Mouse (Mus musculus) lung, adult 2 months (tissue): ENCODE data around the gene Tenm4. TPM values are rescaled to one million over a fixed set of nuclear protein-coding genes. Genes with fewer than 3 reads are reported as not detected.

Source experiments
- DNase-seq: peaks from one replicate; pipeline ENCODE4 v3.0.0; 2022
- H3K4me1 ChIP-seq: fragments of 200-500 bp; 2 replicates; pipeline ENCODE4 v1.6.1; 2011; ENCODE audit warnings: low read length; ENCODE audit not compliant: control insufficient read depth, insufficient read depth
- H3K4me3 ChIP-seq: fragments of 200-500 bp; replicated peaks from 2 replicates; pipeline ENCODE3; 2011; ENCODE audit warnings: low read depth, mild to moderate bottlenecking, control low read depth, low read length; ENCODE audit errors: extremely low read depth
- CTCF ChIP-seq: fragments of 200-500 bp; IDR thresholded peaks from 2 replicates; pipeline ENCODE4 v1.5.1; 2011; ENCODE audit warnings: mild to moderate bottlenecking, low read length, control low read depth; ENCODE audit not compliant: insufficient read depth
- POLR2A ChIP-seq: fragments of 200-500 bp; IDR thresholded peaks from 2 replicates; pipeline ENCODE4 v1.6.1; 2011; ENCODE audit warnings: low read depth, mild to moderate bottlenecking, control low read depth, low read length, borderline replicate concordance; ENCODE audit errors: extremely low read depth
- WGBS: fragments of 180-500 bp; shearing (Covaris S2); methylation state at CpG from one replicate; pipeline ENCODE4 v1.1.7; 2018; 5-methylcytosine and 5-hydroxymethylcytosine counted together
- polyA plus RNA-seq: library from polyadenylated mRNA; depleted of rRNA; stranded (reverse); fragments of >200 nt; gene quantifications from 2 replicates; pipeline ENCODE4 v1.2.3, GENCODE M21; 2012

Gene Tenm4
- polyA plus RNA-seq, 1 experiment: 0.98 TPM

- TF ChIP-seq CTCF: no peak
- no peak for TF ChIP-seq POLR2A
- Histone ChIP-seq H3K4me3 (no peak overlapping the region), H3K4me1 (no peaks in the 10 kb centered on the region)
- no peak for DNase-seq
- 82% methylated on average over 5 of the region's 5 CpGs for WGBS
Observed at GRCm38 (mm10) chr7:96532804-96533400, 361.9 kb downstream of the Tenm4 start.

DNA sequence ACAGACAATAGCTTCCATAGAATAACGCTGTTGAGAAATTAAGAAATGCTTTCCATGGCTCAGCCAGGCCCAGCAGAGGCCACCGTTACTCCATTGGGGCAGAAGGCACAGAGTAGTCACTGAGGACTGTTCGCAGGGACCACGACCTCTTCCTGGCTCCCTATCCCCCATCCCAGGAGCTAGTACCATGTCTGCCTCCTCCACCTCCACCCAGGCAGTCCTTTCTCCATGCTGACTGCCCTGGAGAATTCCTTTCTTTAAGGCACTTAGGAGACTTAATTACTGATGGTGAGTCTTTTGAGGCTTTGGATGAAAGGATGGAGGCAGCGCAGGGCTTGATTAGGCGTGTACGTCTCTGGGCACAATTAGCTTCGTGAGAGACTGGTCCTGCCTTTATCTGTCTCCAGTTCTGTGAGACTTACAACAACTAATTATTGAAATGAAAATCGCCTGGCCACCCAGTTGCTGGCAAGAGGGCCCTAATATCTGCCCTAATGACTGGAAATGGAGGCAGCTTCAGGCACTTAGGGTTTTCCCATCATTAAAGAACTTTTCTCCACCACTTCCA, 365.4 kb downstream of the Tenm4 start:
- Histone ChIP-seq H3K4me1 (no peaks in the 10 kb centered on the region), H3K4me3 (no peak overlapping the region)
- DNase-seq: no peak
- 88% methylated on average over 9 of the region's 9 CpGs for WGBS
- TF ChIP-seq POLR2A: no peak
- no peak for TF ChIP-seq CTCF

DNA sequence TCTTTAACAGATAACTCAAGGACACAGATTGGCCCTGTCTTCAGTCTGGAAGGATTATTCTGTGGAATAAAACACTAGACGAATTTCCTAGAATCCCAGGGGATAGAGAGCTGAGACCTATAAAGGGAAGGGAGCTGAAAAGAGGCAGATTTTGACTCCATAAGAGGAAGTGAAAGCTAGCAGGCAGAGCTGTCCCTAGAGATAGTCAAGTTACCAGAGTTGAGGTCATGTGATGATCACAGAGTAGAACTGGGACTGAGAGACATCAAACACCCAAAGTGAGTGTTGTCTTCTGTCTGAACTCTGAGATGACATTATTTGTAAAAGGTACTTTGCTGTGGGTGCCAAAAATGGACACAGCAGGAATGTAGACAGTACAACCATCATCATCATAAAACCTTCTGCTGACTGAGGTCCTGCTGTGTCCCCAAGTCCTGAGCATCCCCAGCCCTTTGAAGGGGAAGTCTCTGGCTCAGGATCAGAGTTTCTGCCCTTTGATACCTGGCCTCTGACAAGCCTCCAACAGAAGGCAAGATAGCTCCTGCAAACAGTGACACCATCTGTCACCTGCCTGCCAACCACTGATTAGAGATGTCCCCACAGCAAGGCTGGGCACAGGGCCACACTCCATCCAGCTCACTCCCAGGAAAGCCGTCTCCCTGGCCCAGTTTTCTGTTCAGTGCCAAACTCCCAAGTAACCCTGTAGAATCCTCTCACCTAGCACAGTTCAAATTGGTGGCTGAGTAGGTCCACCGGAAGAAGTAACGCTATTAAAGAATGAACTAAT, 368.4 kb downstream of the Tenm4 start:
- no peak for DNase-seq
- no peak overlapping the region for H3K4me3 ChIP-seq
- no peak for TF ChIP-seq POLR2A
- TF ChIP-seq CTCF: no peak
- 74% methylated on average over 4 of the region's 4 CpGs for WGBS
- no peaks in the 10 kb centered on the region for H3K4me1 ChIP-seq

DNA sequence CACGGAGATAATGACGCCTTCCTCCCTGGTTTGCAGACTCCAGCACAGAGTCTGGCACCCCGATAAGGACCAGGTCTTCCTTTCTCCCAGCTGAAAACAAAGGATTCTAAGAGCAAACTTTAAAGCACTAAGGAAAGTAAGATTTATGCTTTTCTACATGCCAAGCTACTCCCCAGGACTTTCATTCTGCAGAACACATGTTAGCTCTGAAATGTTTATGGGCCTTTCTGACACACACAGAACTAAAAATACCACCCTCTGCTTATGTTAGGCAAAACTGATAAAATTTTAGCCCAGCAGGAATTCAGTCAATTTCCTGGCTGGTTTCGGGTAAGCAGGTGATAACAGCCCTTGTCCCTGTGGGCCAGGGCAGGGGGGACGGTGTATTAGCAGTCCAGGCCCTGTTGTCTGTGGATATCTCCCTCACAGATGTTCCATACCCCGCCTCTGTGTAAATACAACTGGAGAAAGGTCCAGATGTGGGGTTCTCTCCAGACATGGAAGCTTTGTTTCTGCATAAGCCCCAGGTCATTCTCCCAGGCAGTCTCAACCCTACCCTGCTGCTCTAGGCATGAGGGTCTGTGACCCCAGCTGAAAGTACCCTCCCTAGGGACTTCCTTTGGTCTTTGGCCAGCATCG, 369.5 kb downstream of the Tenm4 start:
- Histone ChIP-seq H3K4me3 (no peak overlapping the region), H3K4me1 (no peaks in the 10 kb centered on the region)
- TF ChIP-seq CTCF: no peak
- no peak for TF ChIP-seq POLR2A
- 61% methylated on average over 7 of the region's 7 CpGs for WGBS
- no peak for DNase-seq

- Histone ChIP-seq H3K4me3 (no peak overlapping the region), H3K4me1 (no peaks in the 10 kb centered on the region)
- no peak for DNase-seq
- TF ChIP-seq POLR2A (no peak), CTCF (no peak)
- 22% methylated on average over 5 of the region's 5 CpGs for WGBS
Observed at GRCm38 (mm10) chr7:96545979-96546378, 374.9 kb downstream of the Tenm4 start.

GRCm38 (mm10) chr7:96551809-96552208, 380.8 kb downstream of the Tenm4 start:
- no peak for DNase-seq
- no peak for TF ChIP-seq CTCF
- TF ChIP-seq POLR2A: no peak
- WGBS: 70% methylated on average over 4 of the region's 4 CpGs
- H3K4me1 ChIP-seq: no peaks in the 10 kb centered on the region
- no peak overlapping the region for H3K4me3 ChIP-seq

- no peak overlapping the region for H3K4me3 ChIP-seq
- no peaks in the 10 kb centered on the region for H3K4me1 ChIP-seq
- WGBS: 75% methylated on average over 7 of the region's 7 CpGs
- DNase-seq: no peak
- TF ChIP-seq CTCF (no peak), POLR2A (no peak)
Observed at GRCm38 (mm10) chr7:96552292-96552860, 381.3 kb downstream of the Tenm4 start.

- TF ChIP-seq POLR2A (no peak), CTCF (peak; percentile 68)
- Histone ChIP-seq H3K4me1 (no peaks in the 10 kb centered on the region), H3K4me3 (no peak overlapping the region)
- WGBS: 44% methylated on average over 6 of the region's 6 CpGs
- peak; percentile 12 for DNase-seq
Observed at GRCm38 (mm10) chr7:96554277-96554690, 383.2 kb downstream of the Tenm4 start.

DNA sequence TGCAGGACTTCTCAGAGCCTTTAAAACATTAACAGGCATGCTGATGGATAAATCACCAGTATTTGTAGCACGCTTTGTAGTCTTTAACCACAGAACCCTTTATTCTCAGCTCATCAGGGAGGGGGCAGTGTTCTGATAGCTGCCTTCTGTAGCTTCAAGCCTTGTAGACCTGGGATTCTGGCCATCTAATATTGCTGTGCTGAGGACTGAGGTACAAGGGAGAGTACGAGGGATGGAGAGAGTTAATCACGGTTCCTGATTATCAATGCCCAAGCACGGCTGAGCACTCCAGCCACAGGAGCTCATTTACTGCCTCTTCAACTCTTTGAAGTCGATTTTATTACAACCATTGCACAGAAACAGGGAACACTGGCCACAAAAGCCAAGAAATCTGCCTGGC, 384.2 kb downstream of the Tenm4 start:
- TF ChIP-seq POLR2A (no peak), CTCF (no peak)
- Histone ChIP-seq H3K4me3 (no peak overlapping the region), H3K4me1 (no peaks in the 10 kb centered on the region)
- DNase-seq: no peak
- WGBS: 52% methylated on average over 5 of the region's 5 CpGs
